Mouse (Mus musculus) urinary bladder, postnatal 25 days (tissue): Measurements from ENCODE around the gene Gm4559.
A peak's percentile ranks its signal among the peaks of the same experiment; 100 is the strongest.
"Not testable (repeated sequence)": the region's sequence is repeated elsewhere in the genome, so short reads cannot be mapped to it uniquely, and the experiment has no call there.

ENCODE experiments used
- DNase-seq: peaks from one replicate; pipeline ENCODE4 v3.0.0; 2022; ENCODE audit warnings: low spot score

The Gm4559 gene

GRCm38 (mm10) chr7:142274263-142274662 lies at the start of gene Gm4559:
Gene Gm4559 (minus strand): TSS chr7:142274363.
- DNase-seq = not testable (repeated sequence)

DNA sequence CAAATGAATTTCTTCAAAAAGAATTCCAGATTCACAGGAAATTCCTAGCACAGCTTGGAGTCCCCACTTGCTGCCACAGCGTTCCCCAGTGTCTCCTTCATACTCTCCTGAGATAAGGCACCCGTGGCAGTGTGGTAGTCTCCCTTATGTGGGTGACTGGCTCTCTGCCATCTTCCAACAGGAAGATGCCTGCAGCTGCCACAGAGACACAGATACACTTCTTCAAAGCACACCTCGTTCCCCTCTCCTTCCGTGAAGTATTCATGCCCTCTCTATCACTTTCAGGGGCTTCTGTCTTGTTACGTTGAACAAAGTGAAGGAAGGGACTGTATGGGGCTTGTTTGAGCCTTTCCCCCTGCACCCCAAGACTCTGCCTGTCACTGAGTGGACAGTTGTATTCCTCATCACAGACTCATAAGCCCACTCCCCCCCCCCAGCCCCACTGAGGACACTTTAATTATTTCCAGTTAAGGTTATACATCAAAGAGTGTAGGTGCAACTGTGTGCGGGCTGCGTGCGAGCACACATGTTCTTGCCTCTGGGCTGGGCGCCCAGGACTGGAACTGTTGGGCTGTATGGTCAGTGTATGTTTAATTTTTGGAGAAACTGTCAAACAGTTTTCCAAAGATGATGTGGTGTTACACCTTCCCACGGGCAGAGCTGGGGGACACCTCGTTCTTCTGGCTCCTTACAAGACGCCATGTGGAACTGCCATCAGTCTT lies 49.4 kb upstream of the Gm4559 start:
- DNase-seq = no peak

GRCm38 (mm10) chr7:142322641-142323040 lies 48.5 kb upstream of the Gm4559 start:
- no peak for DNase-seq

- not testable (repeated sequence) for DNase-seq
Measured at GRCm38 (mm10) chr7:142321637-142322306, 47.6 kb upstream of the Gm4559 start.

DNA sequence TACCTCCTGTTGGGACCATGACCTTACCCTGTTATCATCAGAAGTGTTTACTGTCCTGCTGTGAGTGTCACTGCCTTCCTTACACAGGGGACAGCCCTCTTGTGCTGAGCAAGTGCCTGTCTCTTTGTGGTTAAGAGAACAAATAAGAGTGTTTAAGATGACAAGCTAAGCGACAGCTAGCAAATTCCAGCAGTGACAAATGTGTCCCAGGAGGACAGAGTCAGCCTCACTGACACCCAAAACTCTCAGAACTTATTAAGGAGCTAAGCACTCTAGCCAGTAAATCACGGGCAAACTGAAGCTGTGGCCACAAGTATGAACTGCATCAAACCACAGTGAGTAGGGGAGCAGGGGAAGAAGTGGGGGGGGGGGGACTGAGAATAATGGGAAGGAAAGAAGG lies 46.7 kb upstream of the Gm4559 start:
- no peak for DNase-seq

DNA sequence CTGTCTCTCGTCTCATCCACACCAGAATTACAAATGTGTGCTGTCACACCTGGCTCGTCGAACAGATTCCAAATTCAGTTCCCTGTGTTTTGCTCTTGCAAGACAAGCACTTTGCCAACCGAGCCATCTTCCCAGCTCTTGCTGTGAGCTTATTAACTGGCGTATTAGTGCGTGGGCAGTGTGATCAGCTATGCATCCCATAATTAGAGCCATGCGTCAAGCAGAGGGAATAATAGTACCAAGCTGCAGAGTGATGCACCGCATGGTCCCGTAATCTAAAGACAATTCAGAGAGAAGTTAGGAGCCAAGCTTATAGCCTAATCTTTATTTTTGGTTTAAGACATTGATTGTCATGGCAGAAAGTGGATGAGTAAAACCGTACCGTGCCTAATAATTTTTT lies 45.0 kb upstream of the Gm4559 start:
- no peak for DNase-seq

DNA sequence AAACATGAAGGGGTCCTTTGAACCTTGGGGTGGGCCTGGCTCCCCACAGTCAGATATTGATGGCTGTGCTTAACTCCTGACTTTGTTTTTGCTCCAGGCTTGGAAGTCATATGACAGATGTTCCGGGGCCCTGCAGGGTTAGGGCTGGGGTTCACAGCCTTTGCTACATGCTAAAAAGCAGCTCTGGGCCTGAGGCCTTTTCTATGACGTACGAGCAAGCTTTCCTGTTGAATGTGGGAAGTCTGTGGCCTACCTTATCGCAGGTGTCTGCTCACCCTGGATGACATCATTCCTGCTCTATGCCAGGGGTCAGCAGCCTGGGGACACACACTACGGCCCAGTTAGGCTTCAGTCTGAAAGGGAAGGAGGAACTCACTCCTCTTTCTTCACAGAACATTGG lies 43.1 kb upstream of the Gm4559 start:
- DNase-seq = no peak

GRCm38 (mm10) chr7:142316558-142316957 lies 42.4 kb upstream of the Gm4559 start:
- peak; percentile 27 for DNase-seq

DNA sequence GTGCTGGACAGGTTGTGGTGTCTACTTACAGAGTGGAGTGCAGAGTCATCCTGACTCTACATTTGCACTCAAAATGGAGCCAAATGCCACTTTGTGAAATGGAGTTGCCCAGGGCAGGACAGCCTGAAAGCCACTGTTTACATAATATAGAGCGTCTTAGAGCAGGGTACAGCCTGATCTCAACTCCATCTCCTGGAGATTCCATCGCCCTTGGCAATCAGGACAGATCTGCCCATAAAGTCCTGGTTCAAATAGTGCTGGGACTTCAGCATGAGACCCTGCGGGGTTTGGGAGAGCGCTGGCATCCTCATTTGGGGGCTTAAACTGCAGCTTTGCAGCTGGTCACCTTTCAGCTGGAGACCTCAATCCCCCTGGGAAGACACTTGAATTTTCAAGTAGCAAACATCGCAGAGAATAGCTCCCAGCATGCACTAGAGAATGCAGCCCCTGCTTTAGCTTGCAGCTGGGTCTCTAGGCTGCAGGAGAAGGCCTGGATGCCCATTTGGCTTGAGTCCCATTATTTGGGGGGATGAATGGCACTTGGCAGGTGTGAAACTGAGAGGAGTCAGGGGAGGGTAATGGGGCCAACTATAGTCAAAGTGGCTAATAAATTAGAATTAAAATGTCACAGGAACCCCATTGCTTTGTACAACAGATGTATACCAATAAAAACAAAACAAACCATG lies 40.6 kb upstream of the Gm4559 start:
- DNase-seq = no peak

DNA sequence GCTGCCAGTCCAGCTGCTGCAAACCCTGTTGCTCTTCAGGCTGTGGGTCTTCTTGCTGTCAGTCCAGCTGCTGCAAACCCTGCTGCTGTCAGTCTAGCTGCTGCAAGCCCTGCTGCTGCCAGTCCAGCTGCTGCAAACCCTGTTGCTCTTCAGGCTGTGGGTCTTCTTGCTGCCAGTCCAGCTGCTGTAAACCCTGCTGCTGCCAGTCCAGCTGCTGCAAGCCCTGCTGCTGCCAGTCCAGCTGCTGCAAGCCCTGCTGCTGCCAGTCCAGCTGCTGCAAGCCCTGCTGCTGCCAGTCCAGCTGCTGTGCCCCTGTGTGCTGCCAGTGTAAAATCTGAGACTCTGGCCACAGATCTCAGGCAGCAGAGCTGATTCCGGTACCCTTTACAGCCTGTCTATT lies 29.8 kb upstream of the Gm4559 start:
- DNase-seq = not testable (repeated sequence)

GRCm38 (mm10) chr7:142303249-142303648 lies 29.1 kb upstream of the Gm4559 start, which contains the start of gene Krtap5-4:
Gene Krtap5-4 (plus strand): TSS chr7:142303549.
- DNase-seq = no peak

- DNase-seq = not testable (repeated sequence)
Measured at GRCm38 (mm10) chr7:142297018-142297417, 22.9 kb upstream of the Gm4559 start, which contains the start of gene Krtap5-1. Gene Krtap5-1 (minus strand): TSS chr7:142297118.

DNA sequence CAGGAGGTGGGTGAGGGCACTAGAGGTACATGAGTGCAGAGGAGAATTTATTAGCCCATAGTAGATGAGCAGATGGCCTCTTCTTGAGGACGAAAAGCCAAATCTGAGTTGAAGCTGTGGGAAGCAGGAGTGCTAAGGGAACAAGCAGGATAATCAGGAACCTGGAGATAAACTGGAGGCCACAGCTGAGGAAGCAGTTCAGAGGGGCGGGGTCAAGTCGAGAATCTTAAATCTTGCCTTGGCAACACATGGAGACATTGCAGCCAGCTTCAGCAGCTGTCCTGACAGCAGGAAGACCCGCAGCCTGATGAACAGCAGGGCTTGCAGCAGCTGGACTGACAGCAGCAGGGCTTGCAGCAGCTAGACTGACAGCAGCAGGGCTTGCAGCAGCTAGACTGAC lies 21.9 kb upstream of the Gm4559 start:
- not testable (repeated sequence) for DNase-seq

DNA sequence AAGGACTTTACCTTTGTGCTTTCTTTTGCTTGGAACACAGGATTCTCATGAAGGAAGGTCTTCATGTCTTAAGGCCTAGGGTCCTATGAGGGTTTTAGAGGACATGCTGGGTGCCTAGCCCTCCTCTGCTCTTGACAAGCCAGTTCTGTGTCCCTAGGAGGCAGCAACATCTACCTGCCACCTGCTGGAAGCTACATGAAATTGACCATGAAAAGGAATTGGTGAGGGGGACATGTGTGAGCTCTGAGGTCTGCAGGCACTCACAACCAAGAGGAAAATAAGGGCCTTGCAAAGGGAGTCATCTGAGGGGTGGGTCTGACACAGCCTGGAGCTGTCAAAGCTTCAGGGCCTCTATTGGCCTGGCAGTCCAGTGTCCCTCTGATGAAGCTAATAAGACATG lies 21.3 kb upstream of the Gm4559 start:
- DNase-seq = no peak

DNA sequence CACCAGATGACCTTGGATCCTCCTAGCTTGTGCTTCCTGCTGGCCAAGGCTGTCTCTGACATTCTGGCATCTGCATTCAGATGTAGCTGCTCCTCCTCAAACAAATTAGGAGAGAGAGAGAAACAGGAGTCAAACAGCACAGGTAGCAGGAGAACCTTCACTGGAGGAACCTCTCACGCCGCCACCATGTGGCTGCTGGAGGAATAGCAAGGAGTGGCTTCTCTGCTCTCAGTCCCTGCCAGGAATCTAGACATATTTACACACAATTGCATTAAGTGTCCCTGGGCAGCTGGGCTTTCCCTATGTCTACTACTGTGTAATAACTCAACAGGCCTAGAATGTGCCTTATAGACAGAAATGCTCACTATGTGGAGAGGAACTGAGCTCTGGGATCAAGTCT lies 19.7 kb upstream of the Gm4559 start:
- peak; percentile 17 for DNase-seq

- not testable (repeated sequence) for DNase-seq
Measured at GRCm38 (mm10) chr7:142285910-142286612, 11.9 kb upstream of the Gm4559 start.

DNA sequence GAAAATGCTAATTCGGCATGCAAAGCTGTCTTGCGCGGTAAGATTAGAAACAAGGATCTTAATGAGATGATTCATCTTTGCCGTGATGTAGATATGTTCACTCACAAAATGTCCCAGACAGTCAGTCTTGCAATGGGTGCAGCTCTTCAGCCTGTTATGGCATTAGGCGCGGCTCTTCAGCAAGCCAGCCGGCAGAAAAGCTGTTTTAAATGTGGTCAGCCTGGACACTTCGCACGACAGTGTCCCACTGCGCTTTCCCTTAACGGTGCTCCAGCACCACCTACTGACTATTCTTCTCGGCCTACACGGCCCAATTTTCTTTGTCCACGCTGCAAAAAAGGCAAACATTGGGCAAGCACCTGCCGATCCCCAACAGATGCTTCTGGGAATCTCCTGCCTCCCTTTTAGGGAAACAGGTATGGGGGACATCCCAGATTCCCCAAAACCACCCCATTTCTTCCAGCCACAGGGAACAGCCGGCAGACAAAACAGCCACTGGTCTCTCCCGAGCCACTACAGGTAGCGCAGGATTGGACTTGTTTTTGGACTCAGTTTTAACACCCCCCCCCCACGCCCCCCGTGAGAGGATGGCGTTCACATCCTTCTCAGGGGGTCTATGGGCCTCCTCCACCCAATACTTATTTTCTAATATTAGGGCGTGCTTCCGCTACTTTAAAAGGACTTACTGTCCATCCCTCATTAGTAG lies 11.1 kb upstream of the Gm4559 start:
- peak; percentile 14 for DNase-seq

DNA sequence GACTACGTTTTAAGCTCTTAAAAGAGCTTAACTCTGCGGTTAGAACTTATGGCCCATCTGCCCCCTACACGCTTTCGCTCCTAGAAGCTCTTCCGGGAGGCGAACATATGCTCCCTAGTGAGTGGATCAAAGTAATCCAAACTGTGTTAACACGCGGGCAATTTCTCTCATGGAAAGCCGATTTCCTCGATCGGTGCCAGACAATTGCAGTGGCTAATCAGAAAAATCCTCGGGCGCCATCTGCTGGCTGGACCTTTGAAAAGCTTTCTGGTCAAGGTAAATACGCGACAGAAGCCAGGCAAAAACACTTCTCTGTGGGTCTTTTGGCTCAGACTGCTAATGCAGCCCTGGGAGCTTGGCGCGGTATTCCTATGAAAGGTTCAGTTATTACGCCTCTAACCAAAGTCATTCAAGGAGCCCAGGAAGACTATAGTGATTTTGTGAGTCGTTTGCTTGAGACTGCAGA lies 10.5 kb upstream of the Gm4559 start:
- DNase-seq = peak; percentile 94

DNA sequence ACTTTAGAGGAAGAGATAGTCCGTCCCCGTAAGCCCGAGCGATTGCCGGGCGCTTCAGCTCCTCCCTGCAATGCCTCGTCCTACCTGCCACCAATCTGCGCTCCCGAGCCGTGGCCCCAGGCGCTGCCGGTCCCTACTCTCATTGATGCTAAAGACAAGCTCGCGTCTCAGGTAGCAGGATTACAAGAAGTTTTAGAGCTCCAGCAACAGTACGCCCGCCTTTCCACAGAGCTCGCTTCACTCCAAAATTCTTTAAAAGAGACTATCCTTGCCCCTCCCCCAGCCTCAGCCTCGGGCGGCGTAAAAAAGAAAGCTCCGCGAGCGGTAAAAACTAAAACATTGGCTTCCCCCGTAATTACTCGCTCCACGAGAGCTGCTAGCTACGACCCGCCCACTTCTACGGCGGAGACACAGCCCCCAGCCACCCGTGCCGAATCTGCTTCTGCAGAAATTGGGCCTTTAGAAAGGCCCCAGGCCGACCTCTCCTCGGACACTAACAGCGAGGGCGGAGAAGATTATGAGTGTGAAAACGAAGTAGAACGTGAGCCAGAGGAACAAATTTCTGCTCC lies 9.9 kb upstream of the Gm4559 start:
- peak; percentile 54 for DNase-seq

DNA sequence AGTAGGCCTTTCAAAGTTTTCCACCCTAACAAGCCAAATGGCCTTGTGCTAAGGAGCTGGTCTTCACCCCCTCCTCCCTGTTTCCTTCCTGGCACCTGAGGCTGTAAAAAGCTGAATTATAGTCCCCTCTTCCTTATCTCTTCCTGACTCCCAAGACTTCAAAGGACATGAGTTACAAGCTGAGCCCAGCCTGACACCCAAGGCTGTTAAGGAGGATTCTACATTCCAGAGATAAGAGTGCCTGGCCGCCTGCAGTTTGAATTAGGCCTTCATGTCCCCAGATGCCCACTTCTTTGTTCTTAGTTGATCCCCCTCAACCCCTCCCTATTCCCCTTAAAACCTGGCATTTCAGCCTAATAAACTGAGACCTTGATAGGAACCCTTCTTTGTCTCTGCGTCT lies 8.7 kb upstream of the Gm4559 start:
- not testable (repeated sequence) for DNase-seq

DNA sequence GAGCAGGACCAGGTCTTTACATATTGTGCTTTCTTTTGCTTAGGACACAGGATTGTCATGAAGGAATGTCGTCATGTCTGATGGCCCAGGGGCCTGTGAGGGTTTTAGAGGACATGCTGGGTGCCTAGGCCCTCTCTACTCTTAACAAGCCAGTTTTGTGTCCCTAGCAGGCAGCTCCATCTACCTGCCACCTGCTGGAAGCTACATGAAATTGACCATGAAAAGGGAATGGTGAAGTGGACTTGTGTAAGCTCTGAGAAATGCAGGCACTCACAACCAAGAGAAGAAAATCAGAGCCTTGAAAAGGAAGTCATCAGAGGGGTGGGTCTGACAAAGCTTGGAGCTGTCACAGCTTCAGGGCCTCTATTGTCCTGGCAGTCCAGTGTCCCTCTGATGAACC lies 5.1 kb upstream of the Gm4559 start:
- not testable (repeated sequence) for DNase-seq
